10 mouse cellular contexts compared by ENCODE assay signal in genomic region chr13:48962519-48962918, GRCm38 (mm10). TPM values are rescaled to one million over a fixed set of nuclear protein-coding genes. Genes with fewer than 3 reads are reported as not detected.
DNase-seq lines count a peak whose midpoint lies in the region; ATAC-seq lines count a peak whose summit lies in the region.
"Had no signal": no experiment of that assay in that cellular context is flagged by ENCODE, and none has a peak within 500 bp of the region (broad histone marks: within the 10 kb centered on the region; RNA-seq: fewer than 3 reads in every experiment).

No protein-coding gene starts in this region.

- H3K9me3 ChIP-seq in heart, embryonic 11.5 days (replicated peaks; ENCODE audit: control insufficient read depth, low read length), result no peaks in the 10 kb centered on the region
- H3K9me3 ChIP-seq in liver, embryonic 11.5 days (ENCODE audit: control insufficient read depth, low read length), result no peaks in the 10 kb centered on the region
- H3K9me3 ChIP-seq in midbrain, embryonic 13.5 days, result no peaks in the 10 kb centered on the region
- H3K9me3 ChIP-seq in hindbrain, embryonic 16.5 days (ENCODE audit: control insufficient read depth, low read length), result no peaks in the 10 kb centered on the region

- peak overlapping the region; percentile 34; the same call in 1 of the 2 replicates for H3K9ac ChIP-seq in heart, embryonic 11.5 days (ENCODE audit: low read depth, low read length)
- peak overlapping the region; percentile 18; the same call in 1 of the 2 replicates for H3K9ac ChIP-seq in liver, embryonic 11.5 days (ENCODE audit: low read depth, low read length)
- H3K9ac ChIP-seq in midbrain, embryonic 13.5 days (replicated peaks), result no peak overlapping the region
- H3K9ac ChIP-seq in hindbrain, embryonic 16.5 days (ENCODE audit: low read depth, low read length), result no peak overlapping the region

- H3K27ac ChIP-seq in heart, embryonic 11.5 days (ENCODE audit: low read depth, low read length), result peak overlapping the region; percentile 62; the same call in 1 of the 2 replicates
- H3K27ac ChIP-seq in liver, embryonic 11.5 days (ENCODE audit: low read depth, low read length), result peak overlapping the region; percentile 64
- no peak overlapping the region for H3K27ac ChIP-seq in midbrain, embryonic 13.5 days
- no peak overlapping the region for H3K27ac ChIP-seq in hindbrain, embryonic 16.5 days (ENCODE audit: low read depth, low read length)

- ATAC-seq in heart, embryonic 11.5 days (replicated peaks; ENCODE audit: insufficient number of reproducible peaks, low FRiP score, low TSS enrichment), result peak; percentile 53; the same call in 1 of the 2 replicates
- ATAC-seq in liver, embryonic 11.5 days (replicated peaks; ENCODE audit: low FRiP score), result peak; percentile 63
- 0 out of 2 replicates have a peak, but pooled peaks have one; percentile 1 for ATAC-seq in neutrophil, adult 5-6 weeks (ENCODE audit: extremely low read depth, insufficient number of reproducible peaks, low FRiP score, poor library complexity, severe bottlenecking)
- no peak for ATAC-seq in midbrain, embryonic 13.5 days
- ATAC-seq in hindbrain, embryonic 16.5 days, result no peak
- ATAC-seq: forebrain, embryonic 16.5 days had no signal

- H3K36me3 ChIP-seq in heart, embryonic 11.5 days (ENCODE audit: control insufficient read depth, insufficient read depth, low read length), result no peaks in the 10 kb centered on the region
- H3K36me3 ChIP-seq in liver, embryonic 11.5 days (ENCODE audit: control insufficient read depth, insufficient read depth, low read length), result peaks cover 4% of the 10 kb centered on the region; the same call in 1 of the 2 replicates
- H3K36me3 ChIP-seq in midbrain, embryonic 13.5 days, result no peaks in the 10 kb centered on the region
- no peaks in the 10 kb centered on the region for H3K36me3 ChIP-seq in hindbrain, embryonic 16.5 days (ENCODE audit: control insufficient read depth, insufficient read depth, low read length)

- peak overlapping the region; percentile 40 for H3K4me2 ChIP-seq in heart, embryonic 11.5 days
- peak overlapping the region; percentile 56 for H3K4me2 ChIP-seq in liver, embryonic 11.5 days
- H3K4me2 ChIP-seq in midbrain, embryonic 13.5 days (replicated peaks), result no peak overlapping the region
- no peak overlapping the region for H3K4me2 ChIP-seq in hindbrain, embryonic 16.5 days (ENCODE audit: low read length)
- H3K4me2 ChIP-seq: midbrain, embryonic 11.5 days had no signal

- peaks cover 29% of the 10 kb centered on the region for H3K4me1 ChIP-seq in heart, embryonic 11.5 days (ENCODE audit: control insufficient read depth, insufficient read depth, low read length)
- peaks cover 38% of the 10 kb centered on the region for H3K4me1 ChIP-seq in liver, embryonic 11.5 days (replicated peaks; ENCODE audit: control insufficient read depth, insufficient read depth, low read length)
- peaks cover 37% of the 10 kb centered on the region for H3K4me1 ChIP-seq in midbrain, embryonic 13.5 days (replicated peaks)
- H3K4me1 ChIP-seq in hindbrain, embryonic 16.5 days (ENCODE audit: control insufficient read depth, insufficient read depth, low read depth, low read length), result peaks cover 21% of the 10 kb centered on the region

- H3K27me3 ChIP-seq in heart, embryonic 11.5 days (ENCODE audit: control insufficient read depth, insufficient read depth, low read length), result no peaks in the 10 kb centered on the region
- H3K27me3 ChIP-seq in liver, embryonic 11.5 days (replicated peaks; ENCODE audit: control insufficient read depth, insufficient read depth, low read length), result no peaks in the 10 kb centered on the region
- H3K27me3 ChIP-seq in midbrain, embryonic 13.5 days, result no peaks in the 10 kb centered on the region
- H3K27me3 ChIP-seq in hindbrain, embryonic 16.5 days (replicated peaks; ENCODE audit: control insufficient read depth, insufficient read depth, low read length), result no peaks in the 10 kb centered on the region

- DNase-seq in heart, adult 18-20 months, result peak; percentile 34 to 53
- DNase-seq in heart, postnatal 25 days (ENCODE audit: low spot score), result no peak
- DNase-seq in liver, embryonic 11.5 days (ENCODE audit: low spot score), result no peak
- DNase-seq in right cerebral cortex, postnatal 36 days (ENCODE audit: low spot score in 2 of 2), result no peak

- no peak overlapping the region for H3K4me3 ChIP-seq in heart, embryonic 11.5 days (ENCODE audit: low read depth, low read length)
- 0 out of 2 replicates have a peak overlapping the region, but pooled peaks have one; percentile 13 for H3K4me3 ChIP-seq in liver, embryonic 11.5 days (ENCODE audit: low read depth, low read length)
- no peak overlapping the region for H3K4me3 ChIP-seq in midbrain, embryonic 13.5 days (replicated peaks)
- no peak overlapping the region for H3K4me3 ChIP-seq in hindbrain, embryonic 16.5 days (ENCODE audit: low read length)

- WGBS in heart, embryonic 11.5 days (ENCODE audit: insufficient replicate concordance), result 53% methylated on average over 3 of the region's 3 CpGs
- WGBS in liver, embryonic 11.5 days, result 49% methylated on average over 3 of the region's 3 CpGs
- 72% methylated on average over 3 of the region's 3 CpGs for WGBS in midbrain, embryonic 13.5 days
- 80% methylated on average over 3 of the region's 3 CpGs for WGBS in hindbrain, embryonic 16.5 days

- intact Hi-C loops in heart, postnatal 25 days (cut with DNase I), result loop anchor here (10.0 kb wide), 1 partner anchor 418 kb away; no protein-coding TSS in a partner anchor

RNA-seq across cellular contexts. Expression of gene Fam120a, which starts 5.3 kb away (rescaled TPM):
- total RNA-seq in heart, adult 18-20 months (2021), result 100 to 1,000 TPM; 102 to 104 TPM
- total RNA-seq in heart, postnatal 25 days (2021), result 100 to 1,000 TPM; 110 to 116 TPM
- polyA plus RNA-seq in heart, embryonic 11.5 days (2014; fragmentation: Nextera tagmentation; extraction: Ambion mirVana), result 26.3 and 31.2 TPM in 2 replicates
- polyA plus RNA-seq in liver, embryonic 11.5 days (2014; fragmentation: Nextera tagmentation; extraction: Ambion mirVana), result 33.1 and 38.0 TPM in 2 replicates
- 68.6 and 72.2 TPM in 2 replicates for total RNA-seq in neutrophil, adult 5-6 weeks (2017)
- polyA plus RNA-seq in midbrain, embryonic 13.5 days (2015; fragmentation: Nextera tagmentation; extraction: Ambion mirVana), result 11.5 and 12.2 TPM in 2 replicates
- polyA plus RNA-seq in hindbrain, embryonic 16.5 days (2015; fragmentation: Nextera tagmentation; extraction: Ambion mirVana), result 9.8 and 10.9 TPM in 2 replicates

Comparison
In these comparisons a context has a peak if more than half of its experiments do, and no peak if none do; other contexts are left out.
1. DNase-seq: peak in heart, adult 18-20 months (2 of 2); none in heart, postnatal 25 days (single experiment), liver, embryonic 11.5 days (single experiment) and right cerebral cortex, postnatal 36 days (0 of 2).
2. ATAC-seq: peak in heart, embryonic 11.5 days (single experiment), liver, embryonic 11.5 days (single experiment) and neutrophil, adult 5-6 weeks (single experiment); none in midbrain, embryonic 13.5 days (single experiment) and hindbrain, embryonic 16.5 days (single experiment).
3. H3K27ac ChIP-seq: peak in heart, embryonic 11.5 days (single experiment) and liver, embryonic 11.5 days (single experiment); none in midbrain, embryonic 13.5 days (single experiment) and hindbrain, embryonic 16.5 days (single experiment).
4. H3K4me2 ChIP-seq: peak in heart, embryonic 11.5 days (single experiment) and liver, embryonic 11.5 days (single experiment); none in midbrain, embryonic 13.5 days (single experiment) and hindbrain, embryonic 16.5 days (single experiment).
5. H3K9ac ChIP-seq: peak in heart, embryonic 11.5 days (single experiment) and liver, embryonic 11.5 days (single experiment); none in midbrain, embryonic 13.5 days (single experiment) and hindbrain, embryonic 16.5 days (single experiment).